Mouse (Mus musculus) lung, embryonic 16.5 days (tissue): ENCODE measurements around the gene Sema4c. TPM values are rescaled to one million over a fixed set of nuclear protein-coding genes. Genes with fewer than 3 reads are reported as not detected.
"Not testable (repeated sequence)": the region's sequence is repeated elsewhere in the genome, so short reads cannot be mapped to it uniquely, and the experiment has no call there.

Experiments used
- ATAC-seq: fragments of 200-750 bp; cut with Nextera tagmentation; 2 replicates; pipeline ENCODE4 v1.8.0; 2017; ENCODE audit warnings: low read depth, mild to moderate bottlenecking, moderate library complexity
- H3K27ac ChIP-seq: fragments of 300-500 bp; sonication (generic); 2 replicates; pipeline ENCODE4 v1.5.1; 2014; ENCODE audit warnings: mild to moderate bottlenecking, control low read depth, low read length
- H3K27me3 ChIP-seq: fragments of 300-500 bp; sonication (generic); 2 replicates; pipeline ENCODE4 v1.6.1; 2014; ENCODE audit warnings: low read depth, low read length, mixed read lengths; ENCODE audit not compliant: control insufficient read depth, insufficient read depth
- H3K36me3 ChIP-seq: fragments of 300-500 bp; sonication (generic); 2 replicates; pipeline ENCODE4 v1.6.1; 2014; ENCODE audit warnings: low read length; ENCODE audit not compliant: control insufficient read depth, insufficient read depth
- H3K4me1 ChIP-seq: fragments of 300-500 bp; sonication (generic); replicated peaks from 2 replicates; pipeline ENCODE4 v1.6.1; 2014; ENCODE audit warnings: low read length, mixed read lengths; ENCODE audit not compliant: control insufficient read depth, insufficient read depth
- H3K4me2 ChIP-seq: fragments of 300-500 bp; sonication (generic); 2 replicates; pipeline ENCODE4 v1.6.1; 2014; ENCODE audit warnings: low read depth, low read length, control low read depth
- H3K4me3 ChIP-seq: fragments of 300-500 bp; sonication (generic); 2 replicates; pipeline ENCODE4 v1.5.1; 2014; ENCODE audit warnings: mild to moderate bottlenecking, low read length, control low read depth
- H3K9ac ChIP-seq: fragments of 300-500 bp; sonication (generic); 2 replicates; pipeline ENCODE4 v1.6.1; 2014; ENCODE audit warnings: low read length, control low read depth
- H3K9me3 ChIP-seq: fragments of 300-500 bp; sonication (generic); 2 replicates; pipeline ENCODE4 v1.6.1; 2016; ENCODE audit warnings: low read length; ENCODE audit not compliant: control insufficient read depth
- WGBS: fragments of 180-500 bp; shearing (Covaris S2); extraction: QIAGEN DNeasy Blood & Tissue Kit; methylation state at CpG from one replicate; pipeline ENCODE4 v1.1.7; 2014; 5-methylcytosine and 5-hydroxymethylcytosine counted together
- polyA plus RNA-seq: library from polyadenylated mRNA; unstranded; fragments of >200 nt; fragmentation: Nextera tagmentation; extraction: Ambion mirVana; gene quantifications from 2 replicates; pipeline ENCODE4 v1.2.1, GENCODE M21; 2015

The Sema4c gene
- polyA plus RNA-seq, 1 experiment from 2014 or later: 14.8 TPM

DNA sequence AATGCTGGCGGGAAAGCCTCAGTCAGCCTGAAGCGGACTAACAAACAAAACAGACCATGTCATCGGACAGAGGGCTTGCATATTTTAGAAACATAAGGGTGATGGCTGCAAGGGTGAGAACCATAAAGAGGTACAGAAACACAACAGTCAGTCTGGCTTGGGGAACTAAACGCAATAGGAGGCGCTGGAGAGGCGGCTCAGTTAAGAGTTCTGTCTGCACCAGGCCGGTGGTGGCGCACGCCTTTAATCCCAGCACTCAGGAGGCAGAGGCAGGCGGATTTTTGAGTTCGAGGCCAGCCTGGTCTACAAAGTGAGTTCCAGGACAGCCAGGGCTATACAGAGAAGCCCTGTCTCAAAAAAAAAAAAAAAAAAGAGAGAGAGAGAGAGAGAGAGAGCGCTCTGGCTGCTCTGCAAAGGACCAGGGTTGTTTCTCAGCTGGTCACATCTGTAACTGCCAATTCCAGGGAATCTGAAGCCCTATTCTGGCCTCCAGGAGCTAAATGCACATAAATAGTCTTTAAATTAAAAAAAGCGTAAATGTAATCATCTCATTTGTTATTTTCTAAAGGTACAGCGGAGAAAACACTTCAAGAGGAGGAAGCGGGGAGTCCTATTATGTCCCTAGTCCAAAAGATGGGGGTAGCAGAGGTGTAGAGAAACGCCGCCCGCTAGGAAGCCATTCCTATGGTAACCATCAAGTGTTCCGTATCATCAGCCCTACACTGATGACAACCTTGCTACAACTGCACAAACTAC is 12.1 kb downstream of the Sema4c start:
- no peak for ATAC-seq
- 66% methylated on average over 18 of the region's 19 CpGs for WGBS
- peak overlapping the region; percentile 67 for H3K4me2 ChIP-seq
- H3K9ac ChIP-seq: peak overlapping the region; percentile 85
- H3K4me3 ChIP-seq: peak overlapping the region; percentile 83
- H3K9me3 ChIP-seq: no peaks in the 10 kb centered on the region
- peaks cover 28% of the 10 kb centered on the region for H3K36me3 ChIP-seq
- peaks cover 28% of the 10 kb centered on the region for H3K4me1 ChIP-seq
- no peak overlapping the region for H3K27ac ChIP-seq
- no peaks in the 10 kb centered on the region for H3K27me3 ChIP-seq

DNA sequence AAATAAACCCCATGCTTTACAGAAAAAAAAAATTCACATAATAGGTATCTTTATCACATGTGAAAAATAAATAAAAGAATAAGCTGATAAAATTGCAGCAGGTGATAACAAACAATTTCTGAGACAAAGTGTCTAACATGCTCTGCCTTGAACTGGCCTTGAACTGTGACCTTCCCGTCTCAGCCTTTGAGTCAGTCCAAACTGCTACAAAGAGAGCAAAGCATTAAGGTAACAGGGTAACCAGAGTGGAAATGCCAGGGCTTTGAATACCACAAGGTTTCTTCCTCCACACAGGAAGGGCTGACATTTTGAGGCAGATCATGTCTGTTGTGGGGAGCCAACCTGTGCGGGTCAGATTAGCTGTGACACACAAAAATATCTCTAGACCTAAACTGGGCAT is 12.8 kb downstream of the Sema4c start:
- no peaks in the 10 kb centered on the region for H3K9me3 ChIP-seq
- H3K36me3 ChIP-seq: peaks cover 22% of the 10 kb centered on the region
- H3K27me3 ChIP-seq: no peaks in the 10 kb centered on the region
- no peak overlapping the region for H3K4me2 ChIP-seq
- 67% methylated on average over 2 of the region's 2 CpGs for WGBS
- no peak overlapping the region for H3K4me3 ChIP-seq
- no peak overlapping the region for H3K27ac ChIP-seq
- H3K9ac ChIP-seq: no peak overlapping the region
- peaks cover 28% of the 10 kb centered on the region for H3K4me1 ChIP-seq
- no peak for ATAC-seq

DNA sequence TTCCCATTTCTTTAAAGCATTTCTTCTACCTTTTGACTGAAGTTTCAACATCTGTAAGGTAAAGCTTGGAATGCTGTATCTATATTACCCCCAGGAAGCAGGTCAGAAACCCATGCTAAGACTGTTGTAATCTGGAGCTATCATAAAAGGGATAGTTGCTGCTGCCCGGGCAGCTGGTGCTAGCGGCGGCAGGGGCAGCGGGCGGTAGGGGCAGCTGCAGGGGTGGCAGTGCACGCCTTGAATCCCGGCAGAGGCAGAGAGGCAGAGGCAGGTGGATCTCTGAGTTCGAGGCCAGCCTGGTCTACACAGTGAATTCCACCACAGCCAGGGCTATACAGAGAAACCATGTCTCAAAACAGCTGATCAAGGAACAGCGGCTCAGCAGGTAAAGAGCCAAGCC is 15.2 kb downstream of the Sema4c start:
- no peak overlapping the region for H3K4me3 ChIP-seq
- ATAC-seq: no peak
- WGBS: 91% methylated on average over 9 of the region's 9 CpGs
- H3K9ac ChIP-seq: no peak overlapping the region
- no peaks in the 10 kb centered on the region for H3K9me3 ChIP-seq
- no peak overlapping the region for H3K27ac ChIP-seq
- H3K36me3 ChIP-seq: peaks cover 11% of the 10 kb centered on the region
- H3K4me1 ChIP-seq: peaks cover 9% of the 10 kb centered on the region
- no peaks in the 10 kb centered on the region for H3K27me3 ChIP-seq
- H3K4me2 ChIP-seq: no peak overlapping the region

DNA sequence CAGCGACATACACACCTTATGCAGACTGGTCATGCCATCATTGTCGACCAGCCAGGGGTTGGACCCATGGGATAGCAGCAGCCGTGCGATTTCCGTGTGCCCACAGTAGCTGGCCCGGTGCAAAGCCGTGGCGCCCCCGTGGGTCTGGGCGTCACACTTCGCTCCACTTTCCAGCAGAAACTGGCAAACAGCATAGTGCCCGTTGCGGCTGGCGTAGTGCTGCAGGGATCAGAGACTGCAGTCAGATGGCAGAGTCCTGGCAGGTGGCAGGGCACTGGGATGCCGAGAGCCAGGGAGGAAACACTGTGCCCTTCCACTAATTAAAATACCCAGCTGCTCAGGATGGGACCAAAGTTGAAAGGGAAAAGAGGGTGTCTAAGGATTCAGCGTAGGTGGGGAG is 16.3 kb downstream of the Sema4c start:
- H3K9ac ChIP-seq: no peak overlapping the region
- H3K4me3 ChIP-seq: no peak overlapping the region
- peaks cover 2% of the 10 kb centered on the region; the same call in 1 of the 2 replicates for H3K4me1 ChIP-seq
- 95% methylated on average over 16 of the region's 16 CpGs for WGBS
- no peaks in the 10 kb centered on the region for H3K27me3 ChIP-seq
- H3K4me2 ChIP-seq: no peak overlapping the region
- H3K36me3 ChIP-seq: peaks cover 11% of the 10 kb centered on the region
- ATAC-seq: no peak
- H3K9me3 ChIP-seq: no peaks in the 10 kb centered on the region
- H3K27ac ChIP-seq: no peak overlapping the region

DNA sequence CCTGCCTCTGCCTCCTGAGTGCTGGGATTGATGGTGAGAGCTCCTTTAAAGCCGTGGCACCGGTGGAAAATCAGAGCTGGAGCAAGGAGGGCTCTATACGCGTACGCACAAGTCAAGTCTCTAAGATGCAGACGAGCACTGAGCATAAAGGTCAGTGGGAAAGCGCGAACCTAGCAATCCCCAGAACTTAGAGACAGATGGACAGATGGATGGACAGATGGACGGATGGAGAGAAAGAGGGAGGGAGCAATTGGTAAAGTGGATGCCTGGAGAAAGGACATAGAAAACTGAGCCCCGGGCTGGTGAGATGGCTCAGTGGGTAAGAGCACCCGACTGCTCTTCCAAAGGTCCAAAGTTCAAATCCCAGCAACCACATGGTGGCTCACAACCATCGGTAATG is 17.3 kb downstream of the Sema4c start:
- ATAC-seq: no peak
- 0 out of 2 replicates have a peak, but pooled peaks cover 5% of the 10 kb centered on the region for H3K4me1 ChIP-seq
- H3K9ac ChIP-seq: no peak overlapping the region
- H3K36me3 ChIP-seq: peaks cover 11% of the 10 kb centered on the region
- no peak overlapping the region for H3K27ac ChIP-seq
- no peak overlapping the region for H3K4me3 ChIP-seq
- 89% methylated on average over 12 of the region's 12 CpGs for WGBS
- H3K9me3 ChIP-seq: no peaks in the 10 kb centered on the region
- H3K27me3 ChIP-seq: no peaks in the 10 kb centered on the region
- H3K4me2 ChIP-seq: no peak overlapping the region

DNA sequence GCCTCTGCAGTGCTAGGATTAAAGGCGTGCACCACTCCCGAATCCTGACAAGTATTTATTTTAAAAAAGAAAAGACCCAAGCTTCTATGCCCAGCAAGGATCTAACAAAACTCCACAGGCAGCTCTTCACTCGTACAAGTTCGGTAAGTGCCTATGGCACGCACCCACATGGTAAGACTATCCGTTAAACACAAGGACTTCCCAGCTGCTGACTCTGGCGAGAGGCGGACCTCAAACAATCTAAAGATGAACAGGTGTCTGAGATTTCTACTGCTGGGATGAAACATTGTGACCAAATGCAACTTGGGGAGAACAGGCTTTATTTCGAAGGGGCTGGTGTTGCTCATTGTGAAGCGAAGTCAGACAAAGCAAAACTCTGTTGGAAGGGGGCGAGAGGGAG is 18.0 kb downstream of the Sema4c start:
- Histone ChIP-seq H3K9me3 (no peaks in the 10 kb centered on the region), H3K4me3 (no peak overlapping the region), H3K9ac (no peak overlapping the region), H3K36me3 (peaks cover 11% of the 10 kb centered on the region), H3K4me2 (no peak overlapping the region), H3K27ac (no peak overlapping the region), H3K27me3 (no peaks in the 10 kb centered on the region), H3K4me1 (0 out of 2 replicates have a peak, but pooled peaks cover 5% of the 10 kb centered on the region)
- WGBS: 87% methylated on average over 11 of the region's 11 CpGs
- ATAC-seq: no peak

DNA sequence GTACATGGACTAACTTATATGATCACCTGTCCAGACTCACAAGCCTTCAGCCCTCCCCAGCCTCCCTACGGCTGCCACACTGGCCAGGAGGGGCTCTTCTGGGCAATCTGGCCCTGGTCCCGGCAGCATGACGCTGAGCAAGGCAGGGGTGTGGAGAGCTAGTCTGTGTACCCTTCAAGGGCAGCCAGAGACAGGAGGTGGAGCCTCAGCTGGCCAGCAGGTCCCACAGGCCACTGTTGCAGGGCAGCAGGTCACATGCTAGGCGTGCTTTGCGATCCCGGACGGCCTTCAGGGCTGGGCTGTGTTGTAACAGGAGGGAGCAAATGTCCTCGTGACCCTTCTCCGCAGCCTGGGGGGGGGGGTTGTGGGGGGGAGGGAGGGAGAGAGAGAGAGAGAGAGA is 19.0 kb downstream of the Sema4c start, which contains the start of gene Gm42417:
Gene Gm42417, minus strand, starts transcription at position 244 of the 400 bp plus-strand sequence.
- Histone ChIP-seq H3K9me3 (no peaks in the 10 kb centered on the region), H3K27ac (no peak within 1 kb of the TSS), H3K4me2 (no peak within 1 kb of the TSS), H3K9ac (no peak within 1 kb of the TSS), H3K4me3 (no peak within 1 kb of the TSS), H3K27me3 (no peaks in the 10 kb centered on the region), H3K36me3 (peaks cover 11% of the 10 kb centered on the region), H3K4me1 (peaks cover 6% of the 10 kb centered on the region; the same call in 1 of the 2 replicates)
- ATAC-seq: peak; percentile 61
- WGBS: 28% methylated on average over 7 of the region's 9 CpGs

DNA sequence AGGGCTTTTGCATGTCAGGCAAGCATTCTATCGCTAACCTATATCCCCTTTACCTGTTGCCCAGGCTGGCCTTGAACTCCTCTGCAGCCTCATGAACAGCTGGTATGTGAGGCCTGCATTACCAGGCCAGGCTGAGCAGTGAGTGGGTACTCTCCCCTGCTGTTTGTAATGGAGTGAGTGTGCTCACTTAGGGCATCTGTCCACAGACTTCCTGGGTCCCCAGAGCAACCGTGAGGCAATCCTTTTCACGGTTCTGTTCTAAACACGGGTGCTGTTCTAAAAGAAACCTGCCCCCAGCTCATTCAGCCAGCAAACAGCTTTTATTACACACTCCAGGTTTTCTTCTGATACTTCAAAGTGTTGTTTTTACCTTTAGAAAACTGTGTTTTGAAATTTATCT is 19.4 kb downstream of the Sema4c start:
- no peak overlapping the region for H3K4me2 ChIP-seq
- H3K4me1 ChIP-seq: peaks cover 10% of the 10 kb centered on the region
- WGBS: 69% methylated on average over 4 of the region's 4 CpGs
- no peaks in the 10 kb centered on the region for H3K9me3 ChIP-seq
- peaks cover 11% of the 10 kb centered on the region for H3K36me3 ChIP-seq
- no peak overlapping the region for H3K4me3 ChIP-seq
- no peaks in the 10 kb centered on the region for H3K27me3 ChIP-seq
- H3K27ac ChIP-seq: no peak overlapping the region
- ATAC-seq: no peak
- no peak overlapping the region for H3K9ac ChIP-seq

DNA sequence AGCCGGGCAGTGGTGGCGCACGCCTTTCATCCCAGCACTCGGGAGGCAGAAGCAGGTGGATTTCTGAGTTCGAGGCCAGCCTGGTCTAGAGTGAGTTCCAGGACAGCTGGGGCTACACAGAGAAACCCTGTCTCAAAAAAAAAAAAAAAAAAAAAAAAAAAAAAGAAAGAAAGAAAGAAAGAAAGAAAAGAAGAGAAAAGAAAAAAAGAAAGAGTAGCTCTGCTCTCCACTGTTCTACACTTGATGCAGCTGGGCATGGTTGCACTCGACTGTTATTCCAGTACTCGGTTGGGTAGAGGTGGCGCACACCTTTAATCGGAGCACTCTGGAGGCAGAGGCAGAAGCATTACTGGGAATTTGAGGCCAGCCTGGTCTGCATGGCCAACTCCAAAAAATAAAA is 21.4 kb downstream of the Sema4c start, which contains the start of gene Ankrd23:
Gene Ankrd23, minus strand, starts transcription at position 101 of the 400 bp plus-strand sequence.
- H3K9ac ChIP-seq, ATAC-seq, H3K4me3 ChIP-seq, H3K9me3 ChIP-seq, H3K27me3 ChIP-seq, H3K4me2 ChIP-seq, H3K27ac ChIP-seq: not testable (repeated sequence)
- Histone ChIP-seq H3K36me3 (peaks cover 11% of the 10 kb centered on the region), H3K4me1 (peaks cover 11% of the 10 kb centered on the region)
- 88% methylated on average over 9 of the region's 9 CpGs for WGBS
